Mouse (Mus musculus) embryonic facial prominence, embryonic 10.5 days (tissue): ENCODE measurements around the gene Serpina16. TPM values are rescaled to one million over a fixed set of nuclear protein-coding genes. Genes with fewer than 3 reads are reported as not detected.
"Not testable (repeated sequence)": the region's sequence is repeated elsewhere in the genome, so short reads cannot be mapped to it uniquely, and the experiment has no call there.

Experiments
- DNase-seq: peaks from one replicate; pipeline ENCODE4 v3.0.0-alpha.2; 2017; ENCODE audit warnings: low spot score
- H3K27ac ChIP-seq: fragments of 300-500 bp; sonication (generic); replicated peaks from 2 replicates; pipeline ENCODE4 v1.5.1; 2016; ENCODE audit warnings: mild to moderate bottlenecking
- H3K27me3 ChIP-seq: fragments of 300-500 bp; sonication (generic); replicated peaks from 2 replicates; pipeline ENCODE4 v1.6.1; 2016; ENCODE audit warnings: low read depth, mild to moderate bottlenecking; ENCODE audit not compliant: poor library complexity, severe bottlenecking
- H3K36me3 ChIP-seq: fragments of 300-500 bp; sonication (generic); replicated peaks from 2 replicates; pipeline ENCODE4 v1.6.1; 2016; ENCODE audit warnings: mild to moderate bottlenecking, moderate library complexity
- H3K4me1 ChIP-seq: fragments of 300-500 bp; sonication (generic); 2 replicates; pipeline ENCODE4 v1.6.1; 2016
- H3K4me3 ChIP-seq: fragments of 300-500 bp; sonication (generic); 2 replicates; pipeline ENCODE4 v1.5.1; 2016; ENCODE audit warnings: mild to moderate bottlenecking, moderate library complexity
- H3K9me3 ChIP-seq: fragments of 300-500 bp; sonication (generic); 2 replicates; pipeline ENCODE4 v1.6.1; 2016; ENCODE audit warnings: mild to moderate bottlenecking
- WGBS: fragments of 180-500 bp; shearing (Covaris S2); methylation state at CpG from one replicate; pipeline ENCODE4 v1.1.7; 2016; 5-methylcytosine and 5-hydroxymethylcytosine counted together
- polyA plus RNA-seq: library from polyadenylated mRNA; unstranded; fragments of >200 nt; fragmentation: Nextera tagmentation; extraction: Ambion mirVana; gene quantifications from 2 replicates; pipeline ENCODE4 v1.2.1, GENCODE M21; 2016

The Serpina16 gene
- polyA plus RNA-seq, 1 experiment from 2014 or later = not detected

GRCm38 (mm10) chr12:103681169-103681568 is 5.2 kb upstream of the Serpina16 start:
- no peak for DNase-seq
- no peak overlapping the region for H3K4me3 ChIP-seq
- no peak overlapping the region for H3K27ac ChIP-seq
- no peaks in the 10 kb centered on the region for H3K9me3 ChIP-seq
- no peaks in the 10 kb centered on the region for H3K27me3 ChIP-seq
- 82% methylated on average over 2 of the region's 2 CpGs for WGBS
- no peaks in the 10 kb centered on the region for H3K36me3 ChIP-seq
- H3K4me1 ChIP-seq = no peaks in the 10 kb centered on the region

GRCm38 (mm10) chr12:103679853-103680252 is 3.9 kb upstream of the Serpina16 start:
- H3K36me3 ChIP-seq, H3K4me1 ChIP-seq, H3K9me3 ChIP-seq, DNase-seq, H3K27me3 ChIP-seq, H3K4me3 ChIP-seq, H3K27ac ChIP-seq: not testable (repeated sequence)
- 98% methylated on average over 1 of the region's 1 CpGs for WGBS

DNA sequence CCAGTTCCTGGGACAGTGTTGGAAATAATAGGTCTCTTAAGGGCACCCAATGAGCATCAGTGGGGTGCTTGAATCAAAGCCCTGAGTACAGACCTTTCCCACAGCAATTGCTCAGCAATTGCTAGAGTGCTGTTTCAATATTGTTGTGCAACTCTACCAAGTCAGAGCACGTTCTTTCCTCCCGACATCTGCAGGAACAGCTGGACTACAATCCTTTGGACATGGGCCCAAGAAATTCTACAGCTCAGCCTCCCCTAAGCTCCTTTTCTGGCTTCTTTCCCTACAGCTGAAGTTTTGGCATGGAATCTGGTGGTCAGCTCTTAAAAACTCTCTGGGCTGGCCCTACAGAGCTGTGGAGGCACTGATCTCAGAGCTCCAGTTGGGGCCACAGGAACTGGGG is 2.8 kb downstream of the Serpina16 start:
- WGBS = 90% methylated on average over 2 of the region's 2 CpGs
- no peaks in the 10 kb centered on the region for H3K36me3 ChIP-seq
- no peaks in the 10 kb centered on the region for H3K4me1 ChIP-seq
- no peaks in the 10 kb centered on the region for H3K27me3 ChIP-seq
- DNase-seq = no peak
- H3K4me3 ChIP-seq = no peak overlapping the region
- no peak overlapping the region for H3K27ac ChIP-seq
- no peaks in the 10 kb centered on the region for H3K9me3 ChIP-seq

GRCm38 (mm10) chr12:103671483-103671882 is 4.5 kb downstream of the Serpina16 start:
- Histone ChIP-seq H3K4me3 (no peak overlapping the region), H3K27me3 (no peaks in the 10 kb centered on the region), H3K36me3 (no peaks in the 10 kb centered on the region), H3K4me1 (no peaks in the 10 kb centered on the region), H3K27ac (no peak overlapping the region), H3K9me3 (no peaks in the 10 kb centered on the region)
- DNase-seq = no peak
- 81% methylated on average over 3 of the region's 3 CpGs for WGBS

DNA sequence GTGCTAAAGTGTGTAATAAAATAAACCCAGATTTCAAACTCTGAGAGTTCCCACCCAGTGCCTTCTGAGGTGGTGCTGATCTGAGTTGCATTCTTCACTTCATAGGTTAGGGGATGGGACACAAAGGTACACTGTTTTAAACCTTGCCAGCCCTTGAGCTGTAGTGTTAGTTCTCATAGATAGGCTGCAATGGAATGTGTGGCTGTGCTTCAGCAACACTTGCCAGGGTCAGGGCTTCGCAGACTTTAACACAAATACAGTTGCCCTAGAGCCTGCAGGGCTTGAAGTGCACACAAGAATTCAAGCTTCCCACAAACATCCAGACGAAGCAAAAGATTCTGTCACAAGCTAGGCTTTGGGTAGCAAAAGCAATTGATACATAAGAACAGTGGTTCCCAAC is 5.0 kb downstream of the Serpina16 start:
- H3K27me3 ChIP-seq = no peaks in the 10 kb centered on the region
- no peaks in the 10 kb centered on the region for H3K36me3 ChIP-seq
- H3K27ac ChIP-seq = no peak overlapping the region
- H3K9me3 ChIP-seq = no peaks in the 10 kb centered on the region
- DNase-seq = no peak
- no peaks in the 10 kb centered on the region for H3K4me1 ChIP-seq
- WGBS = 67% methylated on average over 2 of the region's 2 CpGs
- H3K4me3 ChIP-seq = no peak overlapping the region

DNA sequence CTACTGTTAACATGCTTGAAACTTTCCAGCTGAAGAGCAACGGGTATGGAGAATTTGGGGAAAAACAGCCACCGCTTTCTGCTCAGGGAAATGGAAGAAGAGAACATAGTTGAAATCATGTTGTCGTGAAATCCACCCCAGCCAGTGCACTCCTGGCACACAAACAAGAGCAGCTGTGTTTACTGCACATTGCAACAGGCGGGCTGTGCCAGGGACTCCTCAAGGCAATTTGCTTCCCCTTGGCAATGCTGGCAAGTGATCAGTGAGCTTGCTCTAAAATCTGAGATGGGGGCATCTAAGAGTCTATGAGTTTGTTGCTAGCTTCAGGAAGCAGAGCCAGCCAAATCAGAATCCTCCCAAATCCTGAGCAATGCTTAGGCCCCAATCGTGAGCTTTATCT is 5.6 kb downstream of the Serpina16 start:
- no peak for DNase-seq
- Histone ChIP-seq H3K27me3 (no peaks in the 10 kb centered on the region), H3K4me1 (no peaks in the 10 kb centered on the region), H3K27ac (no peak overlapping the region), H3K36me3 (no peaks in the 10 kb centered on the region), H3K9me3 (no peaks in the 10 kb centered on the region), H3K4me3 (no peak overlapping the region)
- 88% methylated on average over 5 of the region's 5 CpGs for WGBS

DNA sequence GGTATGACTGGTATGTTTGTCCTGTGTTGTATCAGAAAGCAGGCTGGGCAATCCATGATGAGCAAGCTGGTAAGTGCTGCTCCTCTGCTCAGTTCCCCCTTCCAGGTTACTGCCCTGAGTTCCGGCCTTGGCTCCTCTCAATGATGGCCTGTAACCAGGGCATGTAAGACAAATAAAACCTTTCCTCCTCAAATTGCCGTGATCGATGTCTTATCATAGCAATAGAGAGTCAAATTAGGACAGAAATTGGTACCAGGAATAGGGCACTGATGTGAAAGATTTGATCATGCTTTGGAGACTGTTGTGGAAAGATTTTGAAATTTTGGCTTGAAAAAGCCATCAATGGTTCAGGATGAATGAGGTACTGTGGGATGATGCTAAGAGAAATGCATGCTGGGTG is 10.7 kb downstream of the Serpina16 start:
- no peak for DNase-seq
- Histone ChIP-seq H3K27ac (no peak overlapping the region), H3K4me3 (no peak overlapping the region), H3K9me3 (no peaks in the 10 kb centered on the region), H3K4me1 (no peaks in the 10 kb centered on the region), H3K36me3 (no peaks in the 10 kb centered on the region), H3K27me3 (no peaks in the 10 kb centered on the region)
- 91% methylated on average over 3 of the region's 3 CpGs for WGBS

DNA sequence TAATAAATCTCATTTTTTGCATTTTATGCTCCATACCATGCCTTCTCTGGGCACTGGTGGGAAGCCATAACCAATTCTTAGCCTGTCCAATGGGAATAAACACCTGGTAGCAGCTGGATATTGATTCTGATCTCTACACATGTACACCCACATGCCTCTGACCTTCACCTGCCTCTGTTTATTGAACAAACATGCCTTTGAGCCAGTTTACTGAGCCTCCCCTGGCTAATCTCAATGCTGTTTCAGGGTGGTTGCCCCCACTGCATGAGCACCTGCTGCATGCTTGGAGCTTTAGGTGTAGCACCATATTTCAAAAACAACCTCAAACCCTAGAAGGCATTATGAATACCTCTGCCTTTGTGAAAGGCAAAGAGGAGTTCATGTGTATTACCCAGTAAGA is 13.9 kb downstream of the Serpina16 start:
- not testable (repeated sequence) for DNase-seq, H3K27me3 ChIP-seq, H3K36me3 ChIP-seq, H3K27ac ChIP-seq, H3K4me3 ChIP-seq, H3K4me1 ChIP-seq, H3K9me3 ChIP-seq

DNA sequence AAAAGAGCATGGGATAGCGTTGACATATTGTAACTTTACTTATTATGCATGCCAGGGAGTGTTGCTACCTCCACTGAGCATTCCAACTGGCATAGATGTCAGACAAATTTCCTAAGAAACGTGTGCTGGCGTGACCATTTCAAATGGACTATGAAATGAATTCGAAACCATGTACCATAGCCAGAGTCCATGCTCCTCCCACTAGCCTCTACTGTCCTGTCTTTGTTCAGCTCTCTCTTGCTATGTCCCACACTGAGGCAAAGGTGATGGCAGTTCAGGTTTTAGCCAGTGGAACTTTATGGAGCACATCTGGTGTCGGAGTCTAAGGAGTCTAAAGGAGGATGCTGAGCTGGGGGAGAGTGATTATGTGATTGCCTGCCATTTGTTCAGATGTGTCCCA is 15.9 kb downstream of the Serpina16 start:
- no peak for DNase-seq
- Histone ChIP-seq H3K27ac (no peak overlapping the region), H3K36me3 (no peaks in the 10 kb centered on the region), H3K27me3 (no peaks in the 10 kb centered on the region), H3K4me1 (no peaks in the 10 kb centered on the region), H3K9me3 (no peaks in the 10 kb centered on the region), H3K4me3 (no peak overlapping the region)
- WGBS = 89% methylated on average over 5 of the region's 5 CpGs

DNA sequence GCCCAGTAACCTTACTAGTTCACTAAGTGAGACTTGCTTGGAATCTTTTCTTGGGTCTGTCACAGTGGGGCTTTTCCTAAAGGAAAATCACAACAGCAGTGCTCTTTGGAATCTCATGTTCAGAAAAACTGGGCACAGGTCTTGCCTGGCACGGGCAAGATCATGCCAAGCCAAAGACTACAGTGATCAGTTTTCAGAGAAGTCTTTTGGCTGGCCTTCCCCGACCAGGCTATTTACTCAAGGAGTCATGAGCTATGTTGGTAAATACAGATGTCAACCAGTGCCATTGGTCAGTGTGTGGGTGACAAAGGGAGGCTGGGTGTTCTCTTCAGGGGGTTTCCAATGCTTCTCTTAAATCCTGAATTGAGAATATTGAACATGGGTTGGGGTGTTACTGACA is 16.8 kb downstream of the Serpina16 start:
- DNase-seq = no peak
- 87% methylated on average over 2 of the region's 2 CpGs for WGBS
- no peak overlapping the region for H3K27ac ChIP-seq

DNA sequence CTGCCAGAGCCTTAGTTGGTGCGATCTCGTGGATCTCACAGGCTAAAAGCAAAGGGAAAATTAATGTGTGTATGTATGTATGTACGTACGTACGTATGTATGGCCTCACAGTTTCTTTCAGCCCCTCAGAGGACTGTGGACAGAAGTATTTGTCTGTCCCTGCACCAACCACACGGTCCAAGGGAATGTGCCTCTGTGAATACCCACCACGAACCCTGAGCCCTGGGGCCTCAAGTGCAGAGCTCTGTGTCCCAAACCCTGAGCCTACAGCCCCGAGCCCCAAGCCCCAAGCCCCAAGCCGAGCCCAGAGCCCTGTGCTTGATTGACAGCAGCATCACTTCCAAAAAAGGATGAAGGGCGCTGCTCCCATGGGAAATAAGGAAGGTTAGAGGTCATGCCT is 17.9 kb downstream of the Serpina16 start:
- H3K27me3 ChIP-seq = no peaks in the 10 kb centered on the region
- H3K36me3 ChIP-seq = no peaks in the 10 kb centered on the region
- WGBS = 82% methylated on average over 10 of the region's 10 CpGs
- no peak for DNase-seq
- no peak overlapping the region for H3K27ac ChIP-seq
- no peaks in the 10 kb centered on the region for H3K4me1 ChIP-seq
- H3K9me3 ChIP-seq = no peaks in the 10 kb centered on the region
- H3K4me3 ChIP-seq = no peak overlapping the region

More for the DNA sequence above, 16.8 kb downstream of the Serpina16 start:
- Histone ChIP-seq H3K36me3 (no peaks in the 10 kb centered on the region), H3K9me3 (no peaks in the 10 kb centered on the region), H3K27me3 (no peaks in the 10 kb centered on the region), H3K4me1 (no peaks in the 10 kb centered on the region), H3K4me3 (no peak overlapping the region)

GRCm38 (mm10) chr12:103656848-103657626 is 18.9 kb downstream of the Serpina16 start, which contains the start of gene Serpina6:
TSS of gene Serpina6 (minus strand) at chr12:103657212.
- Histone ChIP-seq H3K4me3 (no peak within 1 kb of the TSS), H3K36me3 (no peaks in the 10 kb centered on the region), H3K27me3 (no peaks in the 10 kb centered on the region), H3K27ac (no peak within 1 kb of the TSS), H3K9me3 (no peaks in the 10 kb centered on the region), H3K4me1 (no peaks in the 10 kb centered on the region)
- 85% methylated on average over 9 of the region's 9 CpGs for WGBS
- DNase-seq = no peak

DNA sequence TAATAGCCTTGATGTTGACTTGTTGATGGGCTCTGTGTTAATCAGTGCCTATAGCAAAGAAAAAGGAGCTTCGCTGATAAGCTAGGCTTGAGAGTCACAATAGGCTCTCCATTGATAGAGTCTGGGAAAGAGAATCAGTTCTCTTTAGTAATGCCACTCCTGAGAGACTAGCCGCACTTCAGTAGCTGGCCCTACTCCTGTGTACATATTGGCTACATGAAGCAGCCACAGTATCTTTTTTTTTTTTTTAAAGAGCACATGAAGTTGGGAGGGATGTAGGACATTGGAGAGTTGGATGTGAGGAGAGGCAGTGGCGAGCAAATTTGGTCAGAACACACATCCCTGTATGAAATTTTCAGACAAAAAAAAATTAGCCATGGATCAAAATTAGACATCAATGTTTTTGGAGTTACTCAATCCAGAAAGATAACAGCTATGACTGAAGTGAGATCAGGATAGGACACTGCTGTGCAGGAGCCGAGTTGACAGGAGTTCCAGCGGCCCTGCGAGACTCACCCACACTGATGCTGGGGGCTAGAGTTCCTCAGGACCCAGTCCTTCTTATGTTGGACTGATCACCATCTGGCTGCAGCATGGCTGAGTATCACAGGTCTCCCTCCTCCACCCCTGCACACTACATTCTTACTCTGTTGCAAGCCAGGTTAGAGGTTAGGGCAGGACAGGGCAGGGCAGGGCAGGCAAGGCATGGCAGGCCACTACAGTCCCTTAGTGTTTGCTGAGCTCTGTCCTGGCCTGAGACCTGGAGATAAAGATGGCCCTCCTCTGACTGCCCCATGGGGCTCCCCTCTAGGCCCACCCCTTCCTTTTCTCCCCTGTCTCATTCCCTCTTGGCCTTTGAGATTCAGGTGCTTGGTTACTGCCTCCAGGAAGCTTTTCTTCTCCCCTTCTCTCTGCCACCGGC is 20.6 kb downstream of the Serpina16 start:
- Histone ChIP-seq H3K36me3 (no peaks in the 10 kb centered on the region), H3K27me3 (no peaks in the 10 kb centered on the region), H3K9me3 (no peaks in the 10 kb centered on the region), H3K4me1 (no peaks in the 10 kb centered on the region), H3K27ac (no peak overlapping the region), H3K4me3 (no peak overlapping the region)
- WGBS = 84% methylated on average over 7 of the region's 7 CpGs
- no peak for DNase-seq
